Mouse (Mus musculus) spleen, adult 18-20 months (tissue): ENCODE measurements around the gene Snap29.

Source experiments
- DNase-seq, 2 experiments: peaks; one replicate each; pipeline ENCODE4 v3.0.0; 2022; ENCODE audit warnings: mixed read lengths in 2 of 2

The Snap29 gene

GRCm38 (mm10) chr16:17474761-17475160 is 69.0 kb downstream of the Snap29 start:
- no peak for DNase-seq

GRCm38 (mm10) chr16:17475326-17475725 is 69.5 kb downstream of the Snap29 start:
- DNase-seq, result no peak

- no peak for DNase-seq
These were observed 72.7 kb downstream of the Snap29 start for GRCm38 (mm10) chr16:17478331-17478943.
